ENCODE assay signal across 8 mouse cellular contexts in genomic region chr9:96195885-96196622, GRCm38 (mm10). TPM values are rescaled to one million over a fixed set of nuclear protein-coding genes. Genes with fewer than 3 reads are reported as not detected.
DNase-seq lines count a peak whose midpoint lies in the region; ATAC-seq and TF ChIP-seq lines count a peak whose summit lies in the region.

Gene Tfdp2 (plus strand): TSS chr9:96196275.

- peak within 1 kb of the TSS; percentile 47 for H3K27ac ChIP-seq in hindbrain, embryonic 14.5 days

- no peaks in the 10 kb centered on the region for H3K36me3 ChIP-seq in hindbrain, embryonic 14.5 days (replicated peaks; ENCODE audit: control insufficient read depth, insufficient read depth)

- ATAC-seq in Patski: peak; percentile 92
- peak; percentile 99 for ATAC-seq in hindbrain, embryonic 14.5 days (ENCODE audit: low FRiP score)

- peak; percentile 65 for TF ChIP-seq CTCF in Patski (IDR thresholded peaks at IDR 0.05)

- in situ Hi-C loops in Patski (cut with MboI; ENCODE audit: low pct_unique_long_range_greater_than_20kb): no loop called here

- no peaks in the 10 kb centered on the region for H3K9me3 ChIP-seq in hindbrain, embryonic 14.5 days (ENCODE audit: control insufficient read depth, low read length)

- CTCF ChIA-PET in Patski (lab: Charles Lee): interaction anchor here (1.0 kb wide), 1 partner anchor 20 kb away, joined by 3 read pairs; no protein-coding TSS in a partner anchor

- WGBS in hindbrain, embryonic 14.5 days: under 1% methylated on average over 72 of the region's 81 CpGs

- peak within 1 kb of the TSS; percentile 70 for H3K9ac ChIP-seq in hindbrain, embryonic 14.5 days

- no peaks in the 10 kb centered on the region for H3K27me3 ChIP-seq in Patski
- H3K27me3 ChIP-seq in hindbrain, embryonic 14.5 days (ENCODE audit: control insufficient read depth, insufficient read depth, low read length): no peaks in the 10 kb centered on the region

- peak; percentile 37 for DNase-seq in Patski (ENCODE audit: low read depth, low spot score)
- DNase-seq in cerebellum, postnatal 14 days: peak; percentile 91 to 92
- peak; percentile 73 to 76 for DNase-seq in frontal cortex, postnatal 25 days (ENCODE audit: low spot score in 2 of 2)
- peak; percentile 90 for DNase-seq in hindbrain, embryonic 14.5 days (ENCODE audit: low spot score)
- DNase-seq in layer of hippocampus, postnatal 36 days: peak; percentile 89 to 90
- DNase-seq in lung, postnatal 36 days: peak; percentile 92
- peak; percentile 97 for DNase-seq in retina, postnatal 1 day
- DNase-seq in urinary bladder, adult 18-20 months (ENCODE audit: low spot score in 2 of 2): peak; percentile 80 to 82

- POLR2A ChIA-PET in Patski (lab: Charles Lee): interaction anchor here (0.6 to 1.2 kb wide), 2 partner anchors 80 to 152 kb away, joined by 3 to 6 read pairs; no protein-coding TSS in a partner anchor

- peak within 1 kb of the TSS; percentile 76 for H3K4me3 ChIP-seq in hindbrain, embryonic 14.5 days (replicated peaks; ENCODE audit: low read length)

- H3K4me2 ChIP-seq in hindbrain, embryonic 14.5 days (replicated peaks): peak within 1 kb of the TSS; percentile 76

- peaks cover 11% of the 10 kb centered on the region for H3K4me1 ChIP-seq in hindbrain, embryonic 14.5 days (replicated peaks; ENCODE audit: control insufficient read depth, insufficient read depth, low read length)

RNA-seq across cellular contexts. Expression of gene Tfdp2, which starts in this region (rescaled TPM):
- polyA plus RNA-seq in Patski (2021): 24.2 TPM
- polyA plus RNA-seq in hindbrain, embryonic 14.5 days (2014; fragmentation: Nextera tagmentation; extraction: Ambion mirVana): 21.1 and 24.4 TPM in 2 replicates
- 10 to 100 TPM; 40.1 to 49.1 TPM for total RNA-seq in layer of hippocampus, postnatal 36 days (2021)

Comparison
In these comparisons a context has a peak if more than half of its experiments do, and no peak if none do; other contexts are left out.
1. Peak in every context shown above with its lines: DNase-seq, ATAC-seq, H3K4me3 ChIP-seq and H3K27ac ChIP-seq.
2. DNase-seq: peak in every context shown above with its lines; median percentile 97 in retina, postnatal 1 day; 92 in lung, postnatal 36 days; 92 in cerebellum, postnatal 14 days; 90 in hindbrain, embryonic 14.5 days; 90 in layer of hippocampus, postnatal 36 days; 81 in urinary bladder, adult 18-20 months; 74 in frontal cortex, postnatal 25 days; 37 in Patski.